Mouse (Mus musculus) urinary bladder, postnatal 36 days (tissue): Measurements from ENCODE around the gene Itga2b.

Experiments used
- DNase-seq, 2 experiments: peaks; one replicate each; pipeline ENCODE4 v3.0.0; 2022; ENCODE audit warnings: low spot score in 2 of 2, mixed read lengths in 1 of 2

Gene Itga2b

GRCm38 (mm10) chr11:102455740-102456396 is 14.1 kb downstream of the Itga2b start:
- DNase-seq: peak in 1 of 2 experiments; percentile 77

- no peak for DNase-seq
Observed at GRCm38 (mm10) chr11:102453131-102453530, 16.8 kb downstream of the Itga2b start.

- no peak for DNase-seq
Observed at GRCm38 (mm10) chr11:102449043-102450008, 20.6 kb downstream of the Itga2b start.

GRCm38 (mm10) chr11:102448327-102448726 is 21.6 kb downstream of the Itga2b start:
- no peak for DNase-seq

- DNase-seq: peak in 1 of 2 experiments; percentile 66
Observed at GRCm38 (mm10) chr11:102447497-102447896, 22.4 kb downstream of the Itga2b start, which contains the start of gene Fam171a2. Fam171a2 (minus strand) TSS chr11:102447682.

- no peak for DNase-seq
Observed at GRCm38 (mm10) chr11:102446581-102447461, 23.1 kb downstream of the Itga2b start.

- no peak for DNase-seq
Observed at GRCm38 (mm10) chr11:102445891-102446361, 24.0 kb downstream of the Itga2b start.

GRCm38 (mm10) chr11:102445264-102445890 is 24.5 kb downstream of the Itga2b start:
- no peak for DNase-seq

GRCm38 (mm10) chr11:102444781-102445180 is 25.1 kb downstream of the Itga2b start:
- no peak for DNase-seq

- DNase-seq: no peak
Observed at GRCm38 (mm10) chr11:102444321-102444720, 25.6 kb downstream of the Itga2b start.

GRCm38 (mm10) chr11:102443740-102444139 is 26.2 kb downstream of the Itga2b start:
- no peak for DNase-seq

GRCm38 (mm10) chr11:102442089-102442488 is 27.8 kb downstream of the Itga2b start:
- no peak for DNase-seq

- no peak for DNase-seq
Observed at GRCm38 (mm10) chr11:102441434-102441833, 28.5 kb downstream of the Itga2b start.

- DNase-seq: no peak
Observed at GRCm38 (mm10) chr11:102440255-102440654, 29.7 kb downstream of the Itga2b start.

- no peak for DNase-seq
Observed at GRCm38 (mm10) chr11:102439093-102440082, 30.5 kb downstream of the Itga2b start.

GRCm38 (mm10) chr11:102438212-102439092 is 31.5 kb downstream of the Itga2b start:
- peak in 1 of 2 experiments; percentile 74 for DNase-seq

- DNase-seq: no peak
Observed at GRCm38 (mm10) chr11:102437120-102438061, 32.5 kb downstream of the Itga2b start.

GRCm38 (mm10) chr11:102436471-102436790 is 33.5 kb downstream of the Itga2b start:
- DNase-seq: no peak
